Mouse (Mus musculus) embryonic facial prominence, embryonic 13.5 days (tissue): ENCODE data around the gene Olfr46. TPM values are rescaled to one million over a fixed set of nuclear protein-coding genes. Genes with fewer than 3 reads are reported as not detected.
"Not testable (repeated sequence)": the region's sequence is repeated elsewhere in the genome, so short reads cannot be mapped to it uniquely, and the experiment has no call there.

Experiments used
- ATAC-seq: fragments of 200-750 bp; cut with Nextera tagmentation; 2 replicates; pipeline ENCODE4 v1.8.0; 2017; ENCODE audit warnings: low read depth; ENCODE audit not compliant: insufficient number of reproducible peaks, insufficient read depth, low FRiP score, low TSS enrichment
- H3K27ac ChIP-seq: fragments of 300-500 bp; sonication (generic); 2 replicates; pipeline ENCODE4 v1.5.1; 2015; ENCODE audit warnings: moderate library complexity, mild to moderate bottlenecking, inconsistent platforms
- H3K27me3 ChIP-seq: fragments of 300-500 bp; sonication (generic); 2 replicates; pipeline ENCODE4 v1.6.1; 2015; ENCODE audit warnings: mild to moderate bottlenecking, inconsistent platforms
- H3K36me3 ChIP-seq: fragments of 300-500 bp; sonication (generic); 2 replicates; pipeline ENCODE4 v1.6.1; 2015; ENCODE audit warnings: mild to moderate bottlenecking, inconsistent platforms
- H3K4me1 ChIP-seq: fragments of 300-500 bp; sonication (generic); 2 replicates; pipeline ENCODE4 v1.6.1; 2015; ENCODE audit warnings: inconsistent platforms
- H3K4me2 ChIP-seq: fragments of 300-500 bp; sonication (generic); 2 replicates; pipeline ENCODE4 v1.6.1; 2015; ENCODE audit warnings: moderate library complexity, mild to moderate bottlenecking, inconsistent platforms
- H3K4me3 ChIP-seq: fragments of 300-500 bp; sonication (generic); 2 replicates; pipeline ENCODE4 v1.5.1; 2015; ENCODE audit warnings: mild to moderate bottlenecking, inconsistent platforms
- H3K9ac ChIP-seq: fragments of 300-500 bp; sonication (generic); 2 replicates; pipeline ENCODE4 v1.6.1; 2015; ENCODE audit warnings: mild to moderate bottlenecking, inconsistent platforms
- H3K9me3 ChIP-seq: fragments of 300-500 bp; sonication (generic); 2 replicates; pipeline ENCODE4 v1.6.1; 2016; ENCODE audit warnings: inconsistent platforms
- WGBS: fragments of 180-500 bp; shearing (Covaris S2); methylation state at CpG from one replicate; pipeline ENCODE4 v1.1.7; 2015; ENCODE audit warnings: mixed read lengths; 5-methylcytosine and 5-hydroxymethylcytosine counted together
- polyA plus RNA-seq: library from polyadenylated mRNA; unstranded; fragments of >200 nt; fragmentation: Nextera tagmentation; extraction: Ambion mirVana; gene quantifications from 2 replicates; pipeline ENCODE4 v1.2.1, GENCODE M21; 2015

Olfr46 gene
- not detected in 2 replicates for polyA plus RNA-seq

GRCm38 (mm10) chr7:140600969-140601368 is at the start of gene Olfr46:
Gene Olfr46 (plus strand): TSS chr7:140601269.
- not testable (repeated sequence) for H3K27me3 ChIP-seq, H3K9me3 ChIP-seq, H3K4me3 ChIP-seq, H3K36me3 ChIP-seq, H3K27ac ChIP-seq, H3K9ac ChIP-seq, ATAC-seq, H3K4me2 ChIP-seq, H3K4me1 ChIP-seq
- 75% methylated on average over 2 of the region's 2 CpGs for WGBS

GRCm38 (mm10) chr7:140567586-140567985 is 33.5 kb upstream of the Olfr46 start, which contains the start of gene Olfr538:
Gene Olfr538 (plus strand): TSS chr7:140567886.
- H3K27me3 ChIP-seq = no peaks in the 10 kb centered on the region
- no peak within 1 kb of the TSS for H3K9ac ChIP-seq
- ATAC-seq = no peak
- H3K27ac ChIP-seq = no peak within 1 kb of the TSS
- no peaks in the 10 kb centered on the region for H3K4me1 ChIP-seq
- no peak within 1 kb of the TSS for H3K4me3 ChIP-seq
- H3K4me2 ChIP-seq = no peak within 1 kb of the TSS
- WGBS = 66% methylated on average over 3 of the region's 3 CpGs
- H3K9me3 ChIP-seq = no peaks in the 10 kb centered on the region
- no peaks in the 10 kb centered on the region for H3K36me3 ChIP-seq

- H3K36me3 ChIP-seq, H3K4me3 ChIP-seq, H3K9me3 ChIP-seq, ATAC-seq, H3K4me1 ChIP-seq, H3K27me3 ChIP-seq, H3K27ac ChIP-seq, H3K4me2 ChIP-seq, H3K9ac ChIP-seq: not testable (repeated sequence)
- WGBS = 84% methylated on average over 3 of the region's 3 CpGs
Measured at GRCm38 (mm10) chr7:140628670-140629069, 27.6 kb downstream of the Olfr46 start, which contains the start of gene Olfr61. Gene Olfr61 (plus strand): TSS chr7:140628970.

- H3K27me3 ChIP-seq = no peaks in the 10 kb centered on the region
- 61% methylated on average over 1 of the region's 1 CpGs for WGBS
- H3K4me1 ChIP-seq = no peaks in the 10 kb centered on the region
- no peak for ATAC-seq
- H3K27ac ChIP-seq = no peak overlapping the region
- H3K4me3 ChIP-seq = no peak overlapping the region
- H3K9ac ChIP-seq = no peak overlapping the region
- no peaks in the 10 kb centered on the region for H3K9me3 ChIP-seq
- H3K36me3 ChIP-seq = no peaks in the 10 kb centered on the region
- no peak overlapping the region for H3K4me2 ChIP-seq
Measured at GRCm38 (mm10) chr7:140630559-140630958, 29.5 kb downstream of the Olfr46 start.

- Histone ChIP-seq H3K4me1 (no peaks in the 10 kb centered on the region), H3K4me2 (no peak within 1 kb of the TSS), H3K4me3 (no peak within 1 kb of the TSS), H3K36me3 (no peaks in the 10 kb centered on the region), H3K9me3 (no peaks in the 10 kb centered on the region), H3K27ac (no peak within 1 kb of the TSS), H3K9ac (no peak within 1 kb of the TSS), H3K27me3 (no peaks in the 10 kb centered on the region)
- 79% methylated on average over 1 of the region's 1 CpGs for WGBS
- no peak for ATAC-seq
Measured at GRCm38 (mm10) chr7:140646152-140646551, 45.1 kb downstream of the Olfr46 start, which contains the start of gene Olfr53. Gene Olfr53 (plus strand): TSS chr7:140646452.

DNA sequence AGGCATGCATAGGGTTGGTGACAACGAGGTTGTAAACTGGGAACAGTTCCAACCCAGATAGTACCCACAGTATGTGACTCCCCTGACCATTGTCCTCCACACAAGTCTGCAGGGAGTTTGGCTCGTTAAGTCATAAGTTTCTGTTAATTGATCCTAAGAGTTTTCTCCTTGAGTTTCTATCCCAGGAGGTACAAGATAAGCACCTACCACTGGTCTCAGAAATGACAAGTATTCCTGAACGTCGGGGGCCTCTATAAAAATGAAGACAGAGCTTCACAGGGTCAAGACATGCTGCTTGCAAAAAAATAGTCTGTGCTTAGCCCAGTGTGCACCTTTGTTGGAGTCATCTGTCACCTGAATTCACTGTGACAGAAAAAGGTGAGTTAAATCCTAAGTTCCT is 58.6 kb downstream of the Olfr46 start, which contains the start of gene Olfr539:
Gene Olfr539 (plus strand): TSS at position 301 of the 400 bp plus-strand sequence.
- H3K4me3 ChIP-seq = no peak within 1 kb of the TSS
- ATAC-seq = no peak
- no peak within 1 kb of the TSS for H3K4me2 ChIP-seq
- 78% methylated on average over 4 of the region's 4 CpGs for WGBS
- H3K36me3 ChIP-seq = no peaks in the 10 kb centered on the region
- no peak within 1 kb of the TSS for H3K9ac ChIP-seq
- no peaks in the 10 kb centered on the region for H3K4me1 ChIP-seq
- no peak within 1 kb of the TSS for H3K27ac ChIP-seq
- H3K27me3 ChIP-seq = no peaks in the 10 kb centered on the region
- H3K9me3 ChIP-seq = no peaks in the 10 kb centered on the region

Other genes with a start within 250 kb of the Olfr46 start
- gene Olfr60, start 239.6 kb upstream of the Olfr46 start, polyA plus RNA-seq = not detected in 2 replicates
- gene Olfr530, start 224.9 kb upstream of the Olfr46 start, polyA plus RNA-seq = not detected in 2 replicates
- not detected in 2 replicates for gene Olfr531, start 198.4 kb upstream of the Olfr46 start, polyA plus RNA-seq
- not detected in 2 replicates for gene Olfr532, start 179.6 kb upstream of the Olfr46 start, polyA plus RNA-seq
- not detected in 2 replicates for gene Olfr533, start 137.9 kb upstream of the Olfr46 start, polyA plus RNA-seq
- gene Olfr535, start 117.1 kb upstream of the Olfr46 start, polyA plus RNA-seq = not detected in 2 replicates
- gene Olfr536, start 93.9 kb upstream of the Olfr46 start, polyA plus RNA-seq = not detected in 2 replicates
- gene Olfr538, start 33.4 kb upstream of the Olfr46 start, polyA plus RNA-seq = not detected in 2 replicates
- gene Olfr61, start 27.7 kb downstream of the Olfr46 start, polyA plus RNA-seq = not detected in 2 replicates
- not detected in 2 replicates for gene Olfr53, start 45.2 kb downstream of the Olfr46 start, polyA plus RNA-seq
- gene Olfr539, start 58.7 kb downstream of the Olfr46 start, polyA plus RNA-seq = 0.01 and 0.03 TPM in 2 replicates
- gene Olfr45, start 80.7 kb downstream of the Olfr46 start, polyA plus RNA-seq = not detected in 2 replicates
- 0.15 TPM in 1 of 2 replicates, not detected in the other for gene Olfr541, start 96.0 kb downstream of the Olfr46 start, polyA plus RNA-seq
- gene Cyp2e1, start 162.5 kb downstream of the Olfr46 start, polyA plus RNA-seq = not detected in 2 replicates
- 0.23 TPM in 1 of 2 replicates, not detected in the other for gene Syce1, start 186.6 kb downstream of the Olfr46 start, polyA plus RNA-seq
- gene Zfp941, start 220.9 kb downstream of the Olfr46 start, polyA plus RNA-seq = 1.7 and 2.1 TPM in 2 replicates
- 4.2 and 5.3 TPM in 2 replicates for gene Urah, start 233.7 kb downstream of the Olfr46 start, polyA plus RNA-seq
- gene Scgb1c1, start 244.3 kb downstream of the Olfr46 start, polyA plus RNA-seq = not detected in 2 replicates
- gene Odf3, start 246.5 kb downstream of the Olfr46 start, polyA plus RNA-seq = 0.25 TPM in 1 of 2 replicates, not detected in the other